Mouse (Mus musculus) olfactory bulb, adult 2 months (tissue): ENCODE data around the gene Kcnk4.

ENCODE experiments used
- CTCF ChIP-seq: fragments of 200-500 bp; IDR thresholded peaks from 2 replicates; pipeline ENCODE4 v1.5.1; 2012; ENCODE audit warnings: low read depth, mild to moderate bottlenecking, low read length, moderate library complexity; ENCODE audit not compliant: insufficient read depth
- POLR2A ChIP-seq: fragments of 200-500 bp; IDR thresholded peaks from 2 replicates; pipeline ENCODE4 v1.6.1; 2012; ENCODE audit warnings: mild to moderate bottlenecking, low read depth, low read length, moderate library complexity; ENCODE audit not compliant: insufficient read depth

DNA sequence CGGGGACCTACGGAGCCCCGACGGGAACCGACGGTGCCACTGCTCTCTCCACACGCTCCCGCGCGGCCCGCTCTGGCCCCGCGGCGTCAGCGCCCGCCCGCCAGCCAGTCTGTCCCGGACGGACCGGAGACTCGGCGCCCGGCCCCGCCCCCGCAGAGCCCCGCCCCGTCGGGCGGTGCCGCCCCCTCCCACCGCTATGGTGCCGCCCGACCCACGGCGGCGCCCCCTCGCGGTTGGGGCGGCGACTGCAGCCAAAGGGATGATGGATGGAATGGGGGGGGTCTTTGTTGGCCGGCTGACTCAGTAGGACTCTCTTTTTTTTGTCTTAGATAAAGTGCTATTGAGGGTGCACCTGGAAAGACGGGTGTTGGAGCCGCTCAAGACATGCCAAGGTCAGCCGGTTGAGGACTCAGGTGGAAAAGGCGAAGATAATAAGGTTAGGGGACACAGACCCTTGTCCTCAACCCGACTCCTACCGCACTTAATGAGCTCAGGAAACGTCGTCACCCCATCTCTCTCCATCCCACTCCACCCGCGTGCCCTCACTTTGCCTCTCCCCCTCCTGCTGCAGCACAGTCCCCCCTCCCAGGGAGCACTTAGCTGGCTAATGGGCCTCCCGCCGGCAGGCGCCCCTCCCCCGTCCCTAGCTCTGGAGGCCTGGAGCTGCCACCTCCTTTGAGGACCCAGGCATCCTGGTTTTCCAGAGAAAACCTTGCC lies 35.5 kb upstream of the Kcnk4 start:
- TF ChIP-seq POLR2A (no peak), CTCF (peak; percentile 58)
